Mouse (Mus musculus) heart, embryonic 15.5 days (tissue): ENCODE measurements at regions not wholly inside any gene's neighbourhood (a gene's known extent, or its start where the extent isn't known, plus 50 kb on each side); places are given as distances from the start of the nearest gene placed in this dataset.

Source experiments
- ATAC-seq: fragments of 200-750 bp; cut with Nextera tagmentation; replicated peaks from 2 replicates; pipeline ENCODE4 v1.8.0; 2017; ENCODE audit warnings: low read depth, moderate TSS enrichment; ENCODE audit not compliant: insufficient number of reproducible peaks, insufficient read depth, low FRiP score
- H3K27ac ChIP-seq: fragments of 300-500 bp; sonication (generic); 2 replicates; pipeline ENCODE4 v1.5.1; 2015; ENCODE audit warnings: mild to moderate bottlenecking, inconsistent platforms
- H3K27me3 ChIP-seq: fragments of 300-500 bp; sonication (generic); 2 replicates; pipeline ENCODE4 v1.6.1; 2015; ENCODE audit warnings: inconsistent platforms
- H3K36me3 ChIP-seq: fragments of 300-500 bp; sonication (generic); 2 replicates; pipeline ENCODE4 v1.6.1; 2015; ENCODE audit warnings: mild to moderate bottlenecking, inconsistent platforms
- H3K4me1 ChIP-seq: fragments of 300-500 bp; sonication (generic); replicated peaks from 2 replicates; pipeline ENCODE4 v1.6.1; 2015; ENCODE audit warnings: inconsistent platforms
- H3K4me2 ChIP-seq: fragments of 300-500 bp; sonication (generic); 2 replicates; pipeline ENCODE4 v1.6.1; 2015; ENCODE audit warnings: inconsistent platforms, mild to moderate bottlenecking, moderate library complexity
- H3K4me3 ChIP-seq: fragments of 300-500 bp; sonication (generic); 2 replicates; pipeline ENCODE4 v1.5.1; 2015; ENCODE audit warnings: mild to moderate bottlenecking, inconsistent platforms
- H3K9ac ChIP-seq: fragments of 300-500 bp; sonication (generic); 2 replicates; pipeline ENCODE4 v1.6.1; 2015; ENCODE audit warnings: mild to moderate bottlenecking, inconsistent platforms
- H3K9me3 ChIP-seq: fragments of 300-500 bp; sonication (generic); replicated peaks from 2 replicates; pipeline ENCODE4 v1.6.1; 2016; ENCODE audit warnings: inconsistent platforms
- WGBS: fragments of 180-500 bp; shearing (Covaris S2); methylation state at CpG from one replicate; pipeline ENCODE4 v1.1.7; 2015; ENCODE audit warnings: mixed read lengths; 5-methylcytosine and 5-hydroxymethylcytosine counted together

DNA sequence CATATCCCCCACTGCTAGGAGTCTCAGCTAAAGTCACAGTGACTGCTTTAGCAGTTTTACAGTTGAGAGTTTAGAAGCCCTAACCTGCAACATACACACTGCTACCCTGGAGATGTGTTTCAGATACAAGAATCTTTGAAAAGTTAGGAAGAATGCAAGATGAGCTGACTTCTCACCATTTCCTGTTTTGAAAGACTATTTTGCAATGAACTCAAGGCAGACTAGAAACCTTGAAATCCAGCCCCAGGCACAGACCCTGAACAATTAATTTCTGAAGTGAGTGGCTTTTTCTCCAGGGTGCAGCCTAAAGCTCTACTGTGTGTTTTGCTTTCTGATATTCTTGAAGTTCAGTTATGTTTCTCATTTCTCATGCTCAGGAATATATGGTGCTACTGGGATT lies 440.6 kb downstream of the Nebl start:
- no peak overlapping the region for H3K4me3 ChIP-seq
- no peak for ATAC-seq
- no peak overlapping the region for H3K9ac ChIP-seq
- H3K9me3 ChIP-seq = no peaks in the 10 kb centered on the region
- H3K4me1 ChIP-seq = no peaks in the 10 kb centered on the region
- H3K27me3 ChIP-seq = no peaks in the 10 kb centered on the region
- no peak overlapping the region for H3K27ac ChIP-seq
- H3K36me3 ChIP-seq = no peaks in the 10 kb centered on the region
- H3K4me2 ChIP-seq = no peak overlapping the region

DNA sequence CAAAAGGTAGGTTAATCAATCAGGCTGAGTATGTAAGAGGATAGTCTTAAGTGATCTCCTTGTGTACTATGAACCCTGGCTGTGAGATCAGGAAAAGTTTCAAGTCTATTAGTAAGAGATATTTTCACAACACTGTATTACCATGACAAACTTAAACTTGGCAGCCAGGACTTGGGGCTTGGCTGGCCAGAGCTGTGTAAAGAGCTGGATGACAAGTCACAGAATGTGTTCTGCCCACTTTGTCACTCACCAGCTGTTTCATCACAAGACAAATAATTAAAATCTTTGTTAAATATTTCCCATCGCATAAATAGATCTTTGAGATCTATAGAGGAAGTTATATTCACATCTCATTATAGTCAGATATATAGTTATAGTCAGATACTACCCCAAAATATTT lies 443.7 kb downstream of the Nebl start:
- no peak overlapping the region for H3K9ac ChIP-seq
- ATAC-seq = no peak
- H3K27ac ChIP-seq = no peak overlapping the region

DNA sequence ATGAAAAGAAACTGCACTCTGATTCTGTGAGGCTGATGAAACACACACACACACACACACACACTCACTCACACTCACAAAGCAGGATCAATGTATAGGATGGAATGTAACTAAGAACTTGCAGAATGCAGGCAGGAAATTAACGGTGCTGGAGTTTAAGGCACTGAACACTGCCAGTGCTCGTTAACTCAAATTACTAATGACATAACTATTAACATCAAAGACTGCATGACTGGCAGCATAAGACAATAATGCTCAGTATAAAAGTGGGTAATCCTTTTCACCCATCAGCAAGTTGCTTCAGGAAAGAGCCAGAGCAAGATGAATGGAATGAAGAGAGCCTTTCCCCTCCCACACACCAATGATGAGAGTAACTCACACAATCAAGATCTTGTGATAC lies 481.3 kb downstream of the Nebl start:
- H3K4me1 ChIP-seq = no peaks in the 10 kb centered on the region
- no peak overlapping the region for H3K4me2 ChIP-seq
- no peaks in the 10 kb centered on the region for H3K9me3 ChIP-seq
- 80% methylated on average over 2 of the region's 2 CpGs for WGBS
- no peaks in the 10 kb centered on the region for H3K36me3 ChIP-seq
- H3K4me3 ChIP-seq = no peak overlapping the region
- H3K27me3 ChIP-seq = no peaks in the 10 kb centered on the region
- no peak for ATAC-seq
- H3K27ac ChIP-seq = no peak overlapping the region
- no peak overlapping the region for H3K9ac ChIP-seq

More for the DNA sequence above, 443.7 kb downstream of the Nebl start:
- Histone ChIP-seq H3K36me3 (no peaks in the 10 kb centered on the region), H3K4me2 (no peak overlapping the region), H3K27me3 (no peaks in the 10 kb centered on the region), H3K4me1 (no peaks in the 10 kb centered on the region), H3K9me3 (no peaks in the 10 kb centered on the region), H3K4me3 (no peak overlapping the region)
- WGBS = 61% methylated on average over 1 of the region's 1 CpGs

DNA sequence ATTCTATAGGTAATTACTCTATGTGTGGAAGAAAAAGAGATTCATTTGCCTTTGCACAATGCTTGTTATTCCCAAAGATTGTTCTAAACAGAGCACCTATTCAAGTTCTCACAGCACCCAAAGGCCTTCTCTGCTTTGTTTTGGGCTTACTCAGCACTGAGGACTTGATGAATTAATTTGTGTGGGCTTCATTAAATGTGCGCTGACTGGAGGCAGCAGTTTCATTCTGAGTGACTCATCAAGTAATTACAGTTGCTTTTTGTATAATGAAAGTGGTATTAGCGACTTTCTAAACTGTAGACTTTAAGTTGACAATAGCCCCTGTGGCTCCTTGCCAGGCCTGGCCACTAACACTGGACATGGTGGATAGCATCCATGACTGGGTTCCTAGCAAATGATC lies 485.4 kb downstream of the Nebl start:
- Histone ChIP-seq H3K4me2 (no peak overlapping the region), H3K27me3 (no peaks in the 10 kb centered on the region), H3K4me3 (no peak overlapping the region), H3K36me3 (no peaks in the 10 kb centered on the region), H3K9me3 (no peaks in the 10 kb centered on the region), H3K27ac (no peak overlapping the region), H3K9ac (no peak overlapping the region), H3K4me1 (no peaks in the 10 kb centered on the region)
- ATAC-seq = no peak
- 79% methylated on average over 2 of the region's 2 CpGs for WGBS

DNA sequence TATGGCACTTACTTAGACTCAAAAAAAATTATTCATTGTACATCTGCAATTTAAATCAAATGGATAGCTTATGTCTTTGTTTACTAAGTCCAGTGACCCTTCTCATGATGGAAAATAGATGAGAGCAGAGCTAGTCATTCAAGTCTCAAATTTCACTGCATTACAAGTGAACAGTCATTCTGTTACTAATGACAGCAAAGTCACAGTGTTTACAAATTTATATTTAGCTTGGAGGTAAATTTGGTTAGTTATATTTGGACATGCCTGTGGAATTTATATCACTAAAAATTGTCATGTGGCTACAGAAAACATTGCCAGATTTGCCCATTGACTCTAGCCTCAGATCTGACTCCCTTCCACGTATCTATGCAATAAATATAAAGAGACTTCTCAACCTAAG lies 515.7 kb downstream of the Nebl start:
- 68% methylated on average over 1 of the region's 1 CpGs for WGBS
- H3K4me2 ChIP-seq = no peak overlapping the region
- H3K4me1 ChIP-seq = no peaks in the 10 kb centered on the region
- H3K36me3 ChIP-seq = no peaks in the 10 kb centered on the region
- no peak for ATAC-seq
- no peak overlapping the region for H3K9ac ChIP-seq
- H3K27ac ChIP-seq = no peak overlapping the region
- H3K4me3 ChIP-seq = no peak overlapping the region
- H3K27me3 ChIP-seq = no peaks in the 10 kb centered on the region
- H3K9me3 ChIP-seq = no peaks in the 10 kb centered on the region

DNA sequence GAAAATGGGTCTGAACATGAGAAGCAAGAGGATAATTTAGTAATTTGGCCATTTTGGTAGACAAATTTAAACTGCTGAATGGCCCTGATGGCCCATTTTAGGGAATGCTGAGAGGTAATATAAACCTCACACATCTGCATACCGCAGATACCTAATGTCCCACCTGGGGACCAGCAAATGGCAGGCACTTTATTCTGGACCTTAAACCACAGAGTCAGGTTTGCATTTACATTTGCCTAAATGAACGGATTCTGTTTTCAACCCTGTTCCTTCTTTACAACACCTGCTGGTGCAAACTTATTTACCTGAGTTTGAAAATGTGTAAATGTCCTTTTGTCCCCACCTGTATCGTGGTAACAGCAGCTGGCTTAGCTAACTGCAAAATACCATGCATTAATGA lies 516.4 kb downstream of the Nebl start:
- Histone ChIP-seq H3K4me1 (no peaks in the 10 kb centered on the region), H3K27ac (no peak overlapping the region), H3K4me2 (no peak overlapping the region), H3K9me3 (no peaks in the 10 kb centered on the region), H3K4me3 (no peak overlapping the region), H3K36me3 (no peaks in the 10 kb centered on the region), H3K9ac (no peak overlapping the region), H3K27me3 (no peaks in the 10 kb centered on the region)
- no peak for ATAC-seq
- WGBS = 62% methylated on average over 3 of the region's 3 CpGs

DNA sequence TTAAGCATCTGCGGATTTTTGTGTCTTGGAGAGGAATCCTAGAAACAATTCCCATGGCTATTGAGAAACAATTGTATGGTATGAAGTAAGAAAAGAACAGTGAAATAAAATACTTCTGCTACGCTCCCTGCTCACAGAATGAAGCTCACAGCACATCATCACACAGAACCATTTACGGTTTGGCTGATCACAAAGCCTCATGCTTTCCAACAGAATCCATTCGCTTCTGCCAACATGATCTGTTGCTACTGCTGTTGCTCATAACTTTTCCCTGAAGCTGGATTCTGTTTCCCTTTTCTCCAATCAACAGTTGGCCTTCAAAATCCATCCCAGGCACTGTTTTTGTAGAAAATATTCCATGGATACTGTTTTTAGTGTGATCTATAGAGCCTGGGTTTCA lies 518.7 kb downstream of the Nebl start:
- WGBS = 86% methylated on average over 4 of the region's 4 CpGs
- no peak overlapping the region for H3K9ac ChIP-seq
- H3K9me3 ChIP-seq = no peaks in the 10 kb centered on the region
- no peak overlapping the region for H3K27ac ChIP-seq
- no peaks in the 10 kb centered on the region for H3K4me1 ChIP-seq
- no peak overlapping the region for H3K4me2 ChIP-seq
- no peak for ATAC-seq
- no peak overlapping the region for H3K4me3 ChIP-seq
- no peaks in the 10 kb centered on the region for H3K36me3 ChIP-seq
- no peaks in the 10 kb centered on the region for H3K27me3 ChIP-seq

DNA sequence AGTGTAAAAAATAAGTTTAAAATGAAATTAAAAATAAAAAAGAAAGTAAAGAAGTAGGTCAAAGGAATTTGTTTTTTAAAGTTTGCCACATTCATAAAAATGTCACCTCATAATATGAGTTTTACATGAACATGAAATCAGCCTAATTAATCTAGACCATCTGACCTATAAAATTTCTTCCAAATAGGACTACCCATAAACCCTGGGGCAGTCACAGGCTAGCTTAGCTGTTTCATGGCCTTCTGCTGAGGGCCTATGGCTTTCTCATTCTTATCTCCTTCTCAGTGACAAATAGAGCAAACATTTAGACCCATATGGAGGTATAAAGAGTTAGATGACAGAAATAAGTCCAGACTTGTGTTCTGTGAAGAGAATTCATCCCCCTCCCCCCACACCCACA lies 520.2 kb downstream of the Nebl start:
- Histone ChIP-seq H3K4me1 (no peaks in the 10 kb centered on the region), H3K9me3 (no peaks in the 10 kb centered on the region), H3K27ac (no peak overlapping the region), H3K27me3 (no peaks in the 10 kb centered on the region), H3K9ac (no peak overlapping the region), H3K36me3 (no peaks in the 10 kb centered on the region), H3K4me3 (no peak overlapping the region), H3K4me2 (no peak overlapping the region)
- no peak for ATAC-seq

DNA sequence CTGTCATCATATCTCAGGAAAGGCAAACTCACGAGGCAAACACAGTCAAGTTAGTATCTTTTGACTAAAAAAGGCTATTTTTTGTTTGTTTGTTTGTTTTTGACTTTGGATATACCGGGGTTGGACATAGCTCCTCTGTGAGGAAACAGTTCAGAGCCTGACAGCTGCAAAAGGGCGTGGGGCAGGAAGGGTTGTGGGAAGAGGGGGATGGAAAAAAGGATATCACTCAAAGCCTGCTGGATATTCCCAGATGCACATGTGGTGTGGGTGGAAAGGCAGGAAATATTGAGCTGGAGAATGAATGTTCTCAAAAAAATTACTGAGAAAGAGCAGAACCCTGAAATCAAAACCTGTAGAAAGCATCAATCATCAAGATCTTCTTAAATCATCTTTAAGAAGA lies 537.7 kb downstream of the Nebl start:
- ATAC-seq = no peak
- WGBS = 39% methylated on average over 3 of the region's 3 CpGs

DNA sequence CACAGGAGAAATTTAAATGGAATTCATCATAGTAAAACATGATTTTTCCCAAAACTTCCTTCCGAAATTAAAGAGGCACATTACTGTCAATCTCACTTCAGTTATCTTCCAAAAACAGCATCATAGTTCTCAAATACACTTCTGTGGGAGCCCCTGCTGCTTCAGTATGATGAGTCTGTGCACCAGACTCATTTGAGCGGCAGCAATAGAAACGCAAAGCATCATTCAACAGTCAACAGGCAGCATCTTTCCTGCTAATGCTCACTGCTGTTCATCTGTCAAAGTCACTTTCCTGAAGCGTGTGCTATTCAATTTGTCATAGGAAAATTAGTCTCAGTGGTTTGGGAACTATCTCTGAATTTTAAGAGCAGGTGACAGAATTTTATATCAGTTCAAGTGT lies 542.1 kb downstream of the Nebl start:
- Histone ChIP-seq H3K4me1 (no peaks in the 10 kb centered on the region), H3K4me2 (no peak overlapping the region), H3K36me3 (no peaks in the 10 kb centered on the region), H3K27me3 (no peaks in the 10 kb centered on the region), H3K9me3 (no peaks in the 10 kb centered on the region), H3K9ac (no peak overlapping the region), H3K27ac (no peak overlapping the region), H3K4me3 (no peak overlapping the region)
- no peak for ATAC-seq
- WGBS = 71% methylated on average over 4 of the region's 4 CpGs

More for the DNA sequence above, 537.7 kb downstream of the Nebl start:
- Histone ChIP-seq H3K36me3 (no peaks in the 10 kb centered on the region), H3K27ac (no peak overlapping the region), H3K9me3 (no peaks in the 10 kb centered on the region), H3K4me2 (no peak overlapping the region), H3K9ac (no peak overlapping the region), H3K27me3 (no peaks in the 10 kb centered on the region), H3K4me3 (no peak overlapping the region), H3K4me1 (no peaks in the 10 kb centered on the region)

DNA sequence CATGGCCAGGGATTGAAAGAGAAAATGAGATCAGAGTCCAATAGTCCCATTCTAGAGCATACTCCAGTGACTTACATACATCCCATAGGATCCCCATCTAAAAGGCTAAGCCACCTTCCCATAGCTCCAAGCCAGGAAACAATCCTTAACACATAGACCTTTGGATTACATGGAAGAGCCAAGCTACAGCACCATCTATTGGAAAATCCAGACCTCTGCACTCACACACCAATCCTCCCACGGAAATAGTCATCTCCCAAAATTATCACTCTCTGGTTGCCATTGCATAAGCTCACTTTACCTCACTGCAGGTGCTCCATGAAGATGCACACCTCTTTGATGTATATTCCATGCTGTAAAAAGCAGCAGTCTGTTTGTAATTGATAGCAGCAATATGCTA lies 543.4 kb downstream of the Nebl start:
- 44% methylated on average over 1 of the region's 1 CpGs for WGBS
- Histone ChIP-seq H3K9ac (no peak overlapping the region), H3K27me3 (no peaks in the 10 kb centered on the region), H3K9me3 (no peaks in the 10 kb centered on the region), H3K27ac (no peak overlapping the region), H3K4me1 (no peaks in the 10 kb centered on the region), H3K4me2 (no peak overlapping the region), H3K36me3 (no peaks in the 10 kb centered on the region), H3K4me3 (no peak overlapping the region)
- no peak for ATAC-seq

DNA sequence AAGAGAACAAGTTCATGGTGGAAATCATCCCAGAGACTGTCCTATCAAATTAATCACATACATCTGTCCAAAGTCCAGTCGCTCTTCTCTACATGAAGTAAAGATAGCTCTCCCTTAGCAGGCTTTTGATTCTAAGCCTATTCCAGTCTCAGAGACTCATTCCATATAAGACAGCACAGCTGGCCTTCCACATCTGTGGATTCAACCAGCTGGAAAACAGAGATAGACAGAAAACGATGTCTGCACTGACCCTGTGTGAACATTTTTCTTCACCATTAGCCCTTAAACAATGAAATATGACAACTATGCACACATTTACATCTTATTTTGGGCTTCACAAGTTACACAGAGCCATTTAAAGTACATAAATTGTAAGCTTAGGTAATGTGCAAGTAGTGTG lies 547.6 kb downstream of the Nebl start:
- H3K9me3 ChIP-seq = no peaks in the 10 kb centered on the region
- WGBS = 73% methylated on average over 2 of the region's 2 CpGs
- no peak overlapping the region for H3K4me2 ChIP-seq
- no peak overlapping the region for H3K27ac ChIP-seq
- no peak for ATAC-seq
- no peaks in the 10 kb centered on the region for H3K36me3 ChIP-seq
- H3K4me1 ChIP-seq = no peaks in the 10 kb centered on the region
- H3K4me3 ChIP-seq = no peak overlapping the region
- H3K27me3 ChIP-seq = no peaks in the 10 kb centered on the region
- H3K9ac ChIP-seq = no peak overlapping the region

DNA sequence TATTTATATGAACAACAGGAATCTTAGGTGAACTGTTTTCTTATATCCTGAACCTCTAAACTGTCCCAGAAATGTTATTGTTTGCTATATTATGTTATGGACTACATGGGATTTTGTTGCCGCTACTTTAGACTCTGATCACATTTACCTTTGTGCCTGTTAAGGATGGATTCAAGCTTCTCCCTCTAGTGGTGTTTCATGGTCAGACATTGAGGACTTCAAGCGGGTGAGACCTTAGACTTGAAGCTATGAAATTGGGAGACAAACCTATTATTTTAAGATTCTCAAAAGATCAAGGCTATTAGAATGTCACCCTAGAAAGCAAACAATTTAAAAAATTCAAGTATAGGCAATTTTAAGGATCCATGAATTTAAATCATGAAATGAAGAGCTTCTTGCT lies 549.7 kb downstream of the Nebl start:
- Histone ChIP-seq H3K27ac (no peak overlapping the region), H3K4me3 (no peak overlapping the region), H3K9me3 (no peaks in the 10 kb centered on the region), H3K27me3 (no peaks in the 10 kb centered on the region), H3K4me2 (no peak overlapping the region), H3K4me1 (no peaks in the 10 kb centered on the region), H3K9ac (no peak overlapping the region), H3K36me3 (no peaks in the 10 kb centered on the region)
- WGBS = 84% methylated on average over 2 of the region's 2 CpGs
- ATAC-seq = no peak
